Mouse (Mus musculus) heart, embryonic 13.5 days (tissue): ENCODE measurements around the gene Krt75. TPM values are rescaled to one million over a fixed set of nuclear protein-coding genes. Genes with fewer than 3 reads are reported as not detected.

Source experiments
- ATAC-seq: fragments of 200-750 bp; cut with Nextera tagmentation; 2 replicates; pipeline ENCODE4 v1.8.0; 2017; ENCODE audit warnings: moderate TSS enrichment; ENCODE audit not compliant: insufficient number of reproducible peaks, low FRiP score, low TSS enrichment; ENCODE audit errors: extremely low read depth
- H3K27ac ChIP-seq: fragments of 300-500 bp; sonication (generic); replicated peaks from 2 replicates; pipeline ENCODE4 v1.5.1; 2015; ENCODE audit warnings: moderate library complexity, mild to moderate bottlenecking, inconsistent platforms
- H3K27me3 ChIP-seq: fragments of 300-500 bp; sonication (generic); replicated peaks from 2 replicates; pipeline ENCODE4 v1.6.1; 2015; ENCODE audit warnings: mild to moderate bottlenecking, inconsistent platforms
- H3K36me3 ChIP-seq: fragments of 300-500 bp; sonication (generic); 2 replicates; pipeline ENCODE4 v1.6.1; 2015; ENCODE audit warnings: mild to moderate bottlenecking, inconsistent platforms
- H3K4me1 ChIP-seq: fragments of 300-500 bp; sonication (generic); 2 replicates; pipeline ENCODE4 v1.6.1; 2015; ENCODE audit warnings: inconsistent platforms
- H3K4me2 ChIP-seq: fragments of 300-500 bp; sonication (generic); 2 replicates; pipeline ENCODE4 v1.6.1; 2015; ENCODE audit warnings: inconsistent platforms, mild to moderate bottlenecking, moderate library complexity
- H3K4me3 ChIP-seq: fragments of 300-500 bp; sonication (generic); 2 replicates; pipeline ENCODE4 v1.5.1; 2015; ENCODE audit warnings: moderate library complexity, mild to moderate bottlenecking, inconsistent platforms
- H3K9ac ChIP-seq: fragments of 300-500 bp; sonication (generic); 2 replicates; pipeline ENCODE4 v1.6.1; 2015; ENCODE audit warnings: inconsistent platforms, mild to moderate bottlenecking, moderate library complexity
- H3K9me3 ChIP-seq: fragments of 300-500 bp; sonication (generic); 2 replicates; pipeline ENCODE4 v1.6.1; 2016; ENCODE audit warnings: inconsistent platforms
- WGBS: fragments of 180-500 bp; shearing (Covaris S2); methylation state at CpG from one replicate; pipeline ENCODE4 v1.1.7; 2015; ENCODE audit warnings: mixed read lengths; 5-methylcytosine and 5-hydroxymethylcytosine counted together
- polyA plus RNA-seq: library from polyadenylated mRNA; unstranded; fragments of >200 nt; fragmentation: Nextera tagmentation; extraction: Ambion mirVana; gene quantifications from 2 replicates; pipeline ENCODE4 v1.2.1, GENCODE M21; 2015

Krt75 gene
- polyA plus RNA-seq, result not detected in 2 replicates

- WGBS, result 57% methylated on average over 15 of the region's 15 CpGs
- H3K4me1 ChIP-seq, result no peaks in the 10 kb centered on the region
- H3K27ac ChIP-seq, result no peak within 1 kb of the TSS
- H3K4me2 ChIP-seq, result no peak within 1 kb of the TSS
- no peak for ATAC-seq
- no peaks in the 10 kb centered on the region for H3K36me3 ChIP-seq
- no peak within 1 kb of the TSS for H3K4me3 ChIP-seq
- peaks cover 54% of the 10 kb centered on the region for H3K27me3 ChIP-seq
- H3K9ac ChIP-seq, result no peak within 1 kb of the TSS
- no peaks in the 10 kb centered on the region for H3K9me3 ChIP-seq
Observed at GRCm38 (mm10) chr15:101573796-101574345, at the start of gene Krt75. TSS of gene Krt75 (minus strand) at chr15:101573904.

DNA sequence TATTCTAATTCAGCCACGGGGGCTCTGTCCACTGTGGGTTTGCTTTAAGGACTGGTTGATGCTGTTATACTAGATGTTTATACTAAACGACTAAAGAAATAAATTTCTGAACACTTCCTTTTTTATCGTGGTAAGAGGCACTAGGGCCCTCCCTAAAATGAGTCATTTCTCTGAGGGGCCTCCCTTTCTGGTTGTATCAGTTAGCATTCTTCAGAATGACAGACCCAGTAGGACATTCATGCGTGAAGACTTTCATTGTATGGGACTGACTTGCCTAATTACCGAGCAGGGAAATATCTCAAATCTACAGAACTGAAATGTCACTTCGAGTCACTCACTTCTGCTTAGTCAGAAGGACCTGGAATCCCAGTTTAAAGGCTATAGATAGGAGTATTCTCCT is 25.4 kb upstream of the Krt75 start:
- WGBS, result 59% methylated on average over 6 of the region's 6 CpGs
- H3K27ac ChIP-seq, result no peak overlapping the region
- no peaks in the 10 kb centered on the region for H3K4me1 ChIP-seq
- no peak overlapping the region for H3K4me3 ChIP-seq
- H3K4me2 ChIP-seq, result no peak overlapping the region
- H3K36me3 ChIP-seq, result no peaks in the 10 kb centered on the region
- no peak overlapping the region for H3K9ac ChIP-seq
- ATAC-seq, result no peak
- H3K27me3 ChIP-seq, result no peaks in the 10 kb centered on the region; the same call in 1 of the 2 replicates
- H3K9me3 ChIP-seq, result 0 out of 2 replicates have a peak, but pooled peaks cover under 1% of the 10 kb centered on the region

GRCm38 (mm10) chr15:101588216-101588615 is 14.5 kb upstream of the Krt75 start:
- no peak overlapping the region for H3K9ac ChIP-seq
- H3K4me3 ChIP-seq, result no peak overlapping the region
- peaks cover 7% of the 10 kb centered on the region for H3K4me1 ChIP-seq
- no peaks in the 10 kb centered on the region for H3K36me3 ChIP-seq
- no peak overlapping the region for H3K27ac ChIP-seq
- 68% methylated on average over 10 of the region's 10 CpGs for WGBS
- H3K9me3 ChIP-seq, result no peaks in the 10 kb centered on the region
- H3K27me3 ChIP-seq, result peaks cover 15% of the 10 kb centered on the region
- H3K4me2 ChIP-seq, result no peak overlapping the region
- no peak for ATAC-seq

GRCm38 (mm10) chr15:101584456-101584855 is 10.8 kb upstream of the Krt75 start:
- WGBS, result 25% methylated on average over 2 of the region's 2 CpGs
- H3K4me2 ChIP-seq, result no peak overlapping the region
- ATAC-seq, result no peak
- no peaks in the 10 kb centered on the region for H3K36me3 ChIP-seq
- no peaks in the 10 kb centered on the region for H3K9me3 ChIP-seq
- H3K4me1 ChIP-seq, result peaks cover 7% of the 10 kb centered on the region
- no peak overlapping the region for H3K9ac ChIP-seq
- H3K27me3 ChIP-seq, result peaks cover 25% of the 10 kb centered on the region
- H3K27ac ChIP-seq, result no peak overlapping the region
- no peak overlapping the region for H3K4me3 ChIP-seq

- WGBS, result 66% methylated on average over 8 of the region's 8 CpGs
- no peak overlapping the region for H3K27ac ChIP-seq
- no peaks in the 10 kb centered on the region for H3K9me3 ChIP-seq
- H3K9ac ChIP-seq, result no peak overlapping the region
- peaks cover 7% of the 10 kb centered on the region for H3K4me1 ChIP-seq
- no peaks in the 10 kb centered on the region for H3K36me3 ChIP-seq
- ATAC-seq, result no peak
- no peak overlapping the region for H3K4me3 ChIP-seq
- peaks cover 25% of the 10 kb centered on the region for H3K27me3 ChIP-seq
- no peak overlapping the region for H3K4me2 ChIP-seq
Observed at GRCm38 (mm10) chr15:101583211-101583965, 9.7 kb upstream of the Krt75 start.

- Histone ChIP-seq H3K27ac (no peak overlapping the region), H3K27me3 (peaks cover 17% of the 10 kb centered on the region), H3K4me3 (no peak overlapping the region), H3K36me3 (no peaks in the 10 kb centered on the region), H3K9ac (no peak overlapping the region), H3K4me2 (no peak overlapping the region), H3K9me3 (no peaks in the 10 kb centered on the region), H3K4me1 (peaks cover 7% of the 10 kb centered on the region)
- WGBS, result 64% methylated on average over 3 of the region's 3 CpGs
- ATAC-seq, result no peak
Observed at GRCm38 (mm10) chr15:101581701-101582100, 8.0 kb upstream of the Krt75 start.

DNA sequence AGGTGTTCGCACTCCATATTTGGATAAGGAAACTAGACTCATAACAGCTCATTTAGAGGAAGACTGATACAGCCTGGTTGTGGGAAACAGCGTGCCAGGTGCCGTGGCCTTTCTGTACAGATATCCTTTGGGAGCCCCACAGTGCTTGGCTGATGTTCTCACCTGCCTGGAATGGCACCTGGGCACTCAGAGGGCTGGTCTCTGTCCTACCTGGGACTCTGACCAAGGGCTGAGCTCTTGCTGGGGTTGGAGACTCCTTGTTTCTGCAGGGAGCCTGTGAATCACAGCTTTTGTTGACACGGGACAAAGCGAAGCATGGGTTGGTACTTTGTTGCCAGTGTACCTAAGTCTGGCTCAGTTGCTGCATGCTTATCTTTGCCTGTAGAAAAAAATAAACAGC is 1.8 kb upstream of the Krt75 start:
- ATAC-seq, result no peak
- no peak overlapping the region for H3K27ac ChIP-seq
- WGBS, result 64% methylated on average over 5 of the region's 5 CpGs
- no peaks in the 10 kb centered on the region for H3K4me1 ChIP-seq
- no peak overlapping the region for H3K4me2 ChIP-seq
- H3K4me3 ChIP-seq, result no peak overlapping the region
- peaks cover 43% of the 10 kb centered on the region for H3K27me3 ChIP-seq
- H3K9me3 ChIP-seq, result no peaks in the 10 kb centered on the region
- no peaks in the 10 kb centered on the region for H3K36me3 ChIP-seq
- no peak overlapping the region for H3K9ac ChIP-seq

- Histone ChIP-seq H3K4me3 (no peak overlapping the region), H3K9me3 (no peaks in the 10 kb centered on the region), H3K27ac (no peak overlapping the region), H3K4me2 (no peak overlapping the region), H3K27me3 (peaks cover 68% of the 10 kb centered on the region), H3K36me3 (no peaks in the 10 kb centered on the region), H3K4me1 (no peaks in the 10 kb centered on the region), H3K9ac (no peak overlapping the region)
- 38% methylated on average over 7 of the region's 7 CpGs for WGBS
- ATAC-seq, result no peak
Observed at GRCm38 (mm10) chr15:101567780-101568179, 5.9 kb downstream of the Krt75 start.

GRCm38 (mm10) chr15:101562850-101563249 is 10.9 kb downstream of the Krt75 start, which contains the start of gene Krt90:
TSS of gene Krt90 (minus strand) at chr15:101562950.
- Histone ChIP-seq H3K9me3 (no peaks in the 10 kb centered on the region), H3K4me1 (peaks cover 6% of the 10 kb centered on the region; the same call in 1 of the 2 replicates), H3K4me3 (no peak within 1 kb of the TSS), H3K36me3 (no peaks in the 10 kb centered on the region), H3K4me2 (no peak within 1 kb of the TSS), H3K27ac (no peak within 1 kb of the TSS), H3K9ac (no peak within 1 kb of the TSS), H3K27me3 (peaks cover 60% of the 10 kb centered on the region)
- 57% methylated on average over 5 of the region's 5 CpGs for WGBS
- no peak for ATAC-seq

- Histone ChIP-seq H3K27ac (no peak overlapping the region), H3K4me3 (no peak overlapping the region), H3K9me3 (no peaks in the 10 kb centered on the region), H3K27me3 (peaks cover 65% of the 10 kb centered on the region), H3K4me2 (no peak overlapping the region), H3K36me3 (no peaks in the 10 kb centered on the region), H3K4me1 (peaks cover 6% of the 10 kb centered on the region; the same call in 1 of the 2 replicates), H3K9ac (no peak overlapping the region)
- no peak for ATAC-seq
- 18% methylated on average over 7 of the region's 7 CpGs for WGBS
Observed at GRCm38 (mm10) chr15:101558034-101558646, 15.6 kb downstream of the Krt75 start.

DNA sequence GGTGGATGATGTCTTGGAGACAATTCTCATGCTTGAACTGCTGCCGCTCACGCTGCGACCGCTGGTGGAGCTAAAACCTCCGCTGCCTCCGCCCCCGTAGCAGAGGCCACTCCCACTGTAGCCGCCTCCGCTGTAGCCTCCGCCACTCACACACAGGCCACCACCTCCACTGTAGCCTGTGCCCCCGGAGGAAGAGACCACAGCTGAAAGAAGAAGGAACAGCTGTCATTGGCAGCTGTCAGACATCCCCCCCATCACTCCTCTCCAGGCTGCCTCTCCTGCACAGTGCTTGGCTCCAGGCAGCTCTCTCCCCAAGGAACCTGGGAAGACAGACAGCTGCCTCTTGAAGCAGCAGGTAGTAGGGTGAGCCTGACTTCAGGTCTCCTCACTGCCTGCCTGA is 20.5 kb downstream of the Krt75 start:
- Histone ChIP-seq H3K4me3 (no peak overlapping the region), H3K4me1 (peaks cover 8% of the 10 kb centered on the region), H3K9ac (peak overlapping the region; percentile 44; the same call in 1 of the 2 replicates), H3K27me3 (peaks cover 78% of the 10 kb centered on the region), H3K4me2 (peak overlapping the region; percentile 39), H3K9me3 (no peaks in the 10 kb centered on the region), H3K27ac (no peak overlapping the region), H3K36me3 (no peaks in the 10 kb centered on the region)
- WGBS, result 2% methylated on average over 11 of the region's 11 CpGs
- no peak for ATAC-seq
